Mouse (Mus musculus) kidney, postnatal 0 days (tissue): ENCODE measurements around the gene Fnbp1. TPM values are rescaled to one million over a fixed set of nuclear protein-coding genes. Genes with fewer than 3 reads are reported as not detected.
A peak's percentile ranks its signal among the peaks of the same experiment; 100 is the strongest.

ENCODE experiments used
- ATAC-seq: fragments of 200-750 bp; cut with Nextera tagmentation; replicated peaks from 2 replicates; pipeline ENCODE4 v1.8.0; 2017; ENCODE audit warnings: low read depth, moderate number of reproducible peaks, moderate TSS enrichment, moderate library complexity; ENCODE audit not compliant: low FRiP score
- DNase-seq: peaks from one replicate; pipeline ENCODE4 v3.0.0-alpha.2; 2016; ENCODE audit warnings: low spot score
- H3K27ac ChIP-seq: fragments of 300-500 bp; sonication (generic); 2 replicates; pipeline ENCODE4 v1.5.1; 2014; ENCODE audit warnings: mild to moderate bottlenecking
- H3K27me3 ChIP-seq: fragments of 300-500 bp; sonication (generic); 2 replicates; pipeline ENCODE4 v1.6.1; 2014; ENCODE audit warnings: low read length, mixed read lengths; ENCODE audit not compliant: insufficient read depth
- H3K36me3 ChIP-seq: fragments of 300-500 bp; sonication (generic); 2 replicates; pipeline ENCODE4 v1.6.1; 2014; ENCODE audit warnings: low read length, mixed read lengths; ENCODE audit not compliant: insufficient read depth
- H3K4me1 ChIP-seq: fragments of 300-500 bp; sonication (generic); replicated peaks from 2 replicates; pipeline ENCODE4 v1.6.1; 2014; ENCODE audit warnings: antibody characterized with exemption, low read length, mixed read lengths; ENCODE audit not compliant: insufficient read depth
- H3K4me2 ChIP-seq: fragments of 300-500 bp; sonication (generic); 2 replicates; pipeline ENCODE4 v1.6.1; 2014; ENCODE audit warnings: mild to moderate bottlenecking, low read length, moderate library complexity, mixed read lengths
- H3K4me3 ChIP-seq: fragments of 300-500 bp; sonication (generic); replicated peaks from 2 replicates; pipeline ENCODE4 v1.5.1; 2014; ENCODE audit warnings: low read depth, low read length
- H3K9ac ChIP-seq: fragments of 300-500 bp; sonication (generic); 2 replicates; pipeline ENCODE4 v1.6.1; 2014; ENCODE audit warnings: low read depth, low read length
- H3K9me3 ChIP-seq: fragments of 300-500 bp; sonication (generic); replicated peaks from 2 replicates; pipeline ENCODE4 v1.6.1; 2016; ENCODE audit warnings: low read length, inconsistent platforms, mixed read lengths
- CTCF ChIP-seq: IDR thresholded peaks from 2 replicates; pipeline ENCODE4 v1.5.1; 2016; ENCODE audit warnings: antibody characterized with exemption, low read depth, mild to moderate bottlenecking, moderate library complexity
- WGBS: fragments of 180-500 bp; shearing (Covaris S2); extraction: QIAGEN DNeasy Blood & Tissue Kit; methylation state at CpG from one replicate; pipeline ENCODE4 v1.1.7; 2014; 5-methylcytosine and 5-hydroxymethylcytosine counted together
- polyA plus RNA-seq: library from polyadenylated mRNA; unstranded; fragments of >200 nt; fragmentation: Nextera tagmentation; extraction: Ambion mirVana; gene quantifications from 2 replicates; pipeline ENCODE4 v1.2.1, GENCODE M21; 2015

Fnbp1 gene
- polyA plus RNA-seq, 1 experiment from 2014 or later = 12.3 TPM

- ATAC-seq (no peak), DNase-seq (peak; percentile 68)
- Histone ChIP-seq H3K9ac (no peak overlapping the region), H3K4me3 (no peak overlapping the region), H3K4me2 (no peak overlapping the region), H3K27me3 (no peaks in the 10 kb centered on the region), H3K4me1 (no peaks in the 10 kb centered on the region; the same call in none of the 2 replicates), H3K36me3 (peaks cover 16% of the 10 kb centered on the region), H3K9me3 (no peaks in the 10 kb centered on the region), H3K27ac (peak overlapping the region; percentile 31; the same call in 1 of the 2 replicates)
- whole genome bisulfite sequencing = 35% methylated on average over 5 of the region's 5 CpGs
- peak; percentile 94 for TF ChIP-seq CTCF
Measured at GRCm38 (mm10) chr2:31024618-31025370, 117.0 kb downstream of the Fnbp1 start.

GRCm38 (mm10) chr2:31023940-31024339 lies 117.9 kb downstream of the Fnbp1 start:
- 79% methylated on average over 5 of the region's 5 CpGs for WGBS
- ATAC-seq = no peak
- TF ChIP-seq CTCF = no peak

GRCm38 (mm10) chr2:31020202-31020601 lies 121.6 kb downstream of the Fnbp1 start:
- no peaks in the 10 kb centered on the region for H3K4me1 ChIP-seq
- TF ChIP-seq CTCF = no peak
- H3K4me2 ChIP-seq = no peak overlapping the region
- no peak for DNase-seq
- no peak for ATAC-seq
- H3K9ac ChIP-seq = no peak overlapping the region
- no peaks in the 10 kb centered on the region for H3K27me3 ChIP-seq
- WGBS = 88% methylated on average over 2 of the region's 2 CpGs
- no peaks in the 10 kb centered on the region for H3K9me3 ChIP-seq
- no peak overlapping the region for H3K27ac ChIP-seq
- H3K36me3 ChIP-seq = peaks cover 33% of the 10 kb centered on the region; the same call in 1 of the 2 replicates
- no peak overlapping the region for H3K4me3 ChIP-seq

More at GRCm38 (mm10) chr2:31023940-31024339, 117.9 kb downstream of the Fnbp1 start:
- H3K4me3 ChIP-seq = no peak overlapping the region
- no peaks in the 10 kb centered on the region; the same call in none of the 2 replicates for H3K4me1 ChIP-seq
- H3K9me3 ChIP-seq = no peaks in the 10 kb centered on the region
- no peak overlapping the region for H3K27ac ChIP-seq
- peaks cover 24% of the 10 kb centered on the region; the same call in 1 of the 2 replicates for H3K36me3 ChIP-seq
- no peaks in the 10 kb centered on the region for H3K27me3 ChIP-seq
- no peak overlapping the region for H3K9ac ChIP-seq
- no peak for DNase-seq
- no peak overlapping the region for H3K4me2 ChIP-seq

DNA sequence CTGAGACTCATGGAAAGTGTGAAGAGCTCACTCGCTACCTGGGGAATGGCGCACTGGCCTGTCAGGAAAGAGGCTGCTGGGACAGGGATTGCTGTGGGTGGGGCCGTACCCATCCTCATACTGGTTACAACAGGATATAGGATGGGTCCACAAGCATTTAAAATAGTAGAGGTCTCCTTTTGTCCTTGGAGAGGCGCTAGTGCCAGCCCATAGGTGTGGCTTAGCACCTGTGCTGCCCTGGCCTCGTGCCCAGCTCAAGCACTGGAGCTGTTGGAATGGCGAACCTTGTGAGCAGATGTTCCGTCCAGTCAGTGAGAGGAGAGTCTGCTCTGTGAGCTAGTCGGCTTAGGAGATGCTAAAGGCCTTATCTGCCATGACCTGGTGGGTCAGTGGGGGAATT lies 122.8 kb downstream of the Fnbp1 start:
- no peaks in the 10 kb centered on the region for H3K9me3 ChIP-seq
- no peak overlapping the region for H3K4me3 ChIP-seq
- WGBS = 88% methylated on average over 8 of the region's 8 CpGs
- H3K4me2 ChIP-seq = no peak overlapping the region
- no peak overlapping the region for H3K27ac ChIP-seq
- no peak for TF ChIP-seq CTCF
- peaks cover 33% of the 10 kb centered on the region; the same call in 1 of the 2 replicates for H3K36me3 ChIP-seq
- ATAC-seq = no peak
- no peak for DNase-seq
- no peak overlapping the region for H3K9ac ChIP-seq
- H3K27me3 ChIP-seq = no peaks in the 10 kb centered on the region
- H3K4me1 ChIP-seq = no peaks in the 10 kb centered on the region

DNA sequence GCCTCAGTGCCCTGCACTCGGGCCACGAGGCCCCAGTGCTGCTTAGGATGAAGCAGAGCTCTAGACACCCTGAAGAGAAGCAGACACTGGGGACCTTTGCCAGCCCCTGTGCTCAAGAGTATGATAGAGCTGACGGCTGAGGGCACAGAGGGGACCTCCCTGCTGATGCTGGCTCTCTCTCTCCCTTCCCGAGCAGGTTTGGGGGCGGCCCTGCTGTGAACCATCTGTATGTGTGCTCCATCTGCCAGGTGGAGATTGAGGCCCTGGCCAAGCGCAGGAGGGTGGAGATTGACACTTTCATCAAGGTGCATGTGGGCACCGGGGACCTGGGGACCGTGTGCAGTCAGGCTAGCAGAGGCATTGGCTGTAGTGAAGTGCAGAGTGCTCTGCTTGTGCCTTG lies 123.3 kb downstream of the Fnbp1 start:
- no peak overlapping the region for H3K4me3 ChIP-seq
- H3K9ac ChIP-seq = no peak overlapping the region
- no peaks in the 10 kb centered on the region for H3K27me3 ChIP-seq
- no peak overlapping the region for H3K27ac ChIP-seq
- no peaks in the 10 kb centered on the region for H3K9me3 ChIP-seq
- DNase-seq (no peak), ATAC-seq (no peak)
- H3K36me3 ChIP-seq = peaks cover 33% of the 10 kb centered on the region; the same call in 1 of the 2 replicates
- no peak for TF ChIP-seq CTCF
- WGBS = 89% methylated on average over 8 of the region's 8 CpGs
- no peaks in the 10 kb centered on the region for H3K4me1 ChIP-seq
- H3K4me2 ChIP-seq = no peak overlapping the region

GRCm38 (mm10) chr2:31017625-31018317 lies 124.0 kb downstream of the Fnbp1 start:
- no peak for TF ChIP-seq CTCF
- DNase-seq (no peak), ATAC-seq (no peak)
- H3K36me3 ChIP-seq = peaks cover 33% of the 10 kb centered on the region; the same call in 1 of the 2 replicates
- no peak overlapping the region for H3K27ac ChIP-seq
- no peak overlapping the region for H3K4me3 ChIP-seq
- 94% methylated on average over 18 of the region's 18 CpGs for WGBS
- H3K9me3 ChIP-seq = no peaks in the 10 kb centered on the region
- H3K4me2 ChIP-seq = no peak overlapping the region
- no peaks in the 10 kb centered on the region for H3K27me3 ChIP-seq
- H3K4me1 ChIP-seq = no peaks in the 10 kb centered on the region
- no peak overlapping the region for H3K9ac ChIP-seq
